Mouse (Mus musculus): ENCODE measurements at regions not wholly inside any gene's neighbourhood (a gene's known extent, or its start where the extent isn't known, plus 50 kb on each side); places are given as distances from the start of the nearest gene placed in this dataset.

DNA sequence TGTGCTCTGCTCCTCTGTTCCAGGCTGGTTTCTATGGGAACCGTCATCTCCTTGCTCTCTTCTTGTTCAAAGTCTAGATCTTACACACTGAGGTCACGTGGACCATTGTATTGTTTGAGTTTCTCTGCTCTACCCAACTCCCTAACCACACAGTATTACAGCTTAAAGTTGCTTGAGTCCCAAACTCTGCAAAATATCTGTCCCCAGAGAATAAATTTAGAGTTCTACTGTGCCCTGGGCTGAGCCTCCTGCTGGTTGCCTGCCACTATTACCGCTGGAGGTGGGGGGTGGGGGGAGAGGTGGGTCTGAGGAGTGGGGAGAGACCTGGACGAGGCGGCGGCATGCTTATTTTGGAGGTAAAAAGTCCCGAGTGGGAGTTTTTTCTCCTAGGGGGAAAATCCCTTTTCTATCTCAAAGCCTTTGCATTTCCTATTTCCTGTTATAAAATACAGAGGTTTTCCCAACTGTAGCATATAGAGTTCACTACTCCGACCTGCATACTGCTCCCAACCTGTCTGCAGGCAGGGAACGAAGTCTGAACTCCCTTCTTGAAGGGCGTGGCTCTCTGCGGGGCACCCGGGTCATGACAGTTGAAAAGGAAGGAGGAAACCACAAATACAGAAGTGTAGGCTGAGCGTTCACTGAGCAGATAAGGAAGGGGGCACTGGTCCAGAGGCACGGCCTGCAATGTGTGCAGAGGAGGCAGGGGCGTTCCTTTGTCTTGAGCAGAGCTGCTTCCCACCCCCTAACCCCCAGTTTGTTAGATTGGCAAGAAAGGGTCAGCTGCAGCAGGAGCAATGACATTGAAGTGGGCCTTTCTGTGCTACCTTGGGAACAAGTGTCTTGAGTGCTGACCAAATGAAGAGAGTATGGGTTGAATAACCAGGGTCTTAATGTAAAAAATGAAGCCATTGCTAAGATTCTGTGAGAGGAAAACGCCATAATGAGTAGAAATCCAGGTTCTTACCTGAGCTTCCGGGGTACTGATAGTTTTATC lies 188.7 kb downstream of the Akap7 start:
- no peak overlapping the region for H3K27ac ChIP-seq
- WGBS, result 39% methylated on average over 17 of the region's 17 CpGs
- ATAC-seq (replicated peaks; ENCODE audit: low FRiP score, low read depth), result no peak

DNA sequence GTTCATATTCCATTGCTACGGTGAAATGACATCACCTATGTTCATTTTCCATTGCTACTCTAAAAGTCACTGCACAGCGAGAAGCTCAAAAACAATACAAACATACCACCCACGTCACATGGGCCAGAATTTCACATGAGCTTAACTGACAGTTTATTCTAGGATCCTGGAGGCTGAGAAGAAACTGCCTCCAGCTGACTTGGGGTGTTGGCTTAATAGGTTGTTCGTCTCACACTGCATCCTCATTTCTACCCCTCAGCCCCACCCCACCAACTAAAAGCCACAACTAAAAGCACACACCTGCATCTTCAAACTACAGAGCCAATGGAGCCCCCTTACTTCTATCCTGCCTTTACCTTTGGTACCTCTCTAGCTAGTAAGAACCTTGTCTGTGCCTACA lies 187.0 kb upstream of the Arg1 start:
- Histone ChIP-seq H3K4me2 (ENCODE audit: low read length) (no peak overlapping the region), H3K36me3 (ENCODE audit: insufficient read depth, low read length) (no peaks in the 10 kb centered on the region), H3K9me3 (replicated peaks; ENCODE audit: low read length) (no peaks in the 10 kb centered on the region), H3K27ac (no peak overlapping the region), H3K4me3 (replicated peaks; ENCODE audit: low read depth, low read length) (no peak overlapping the region), H3K27me3 (ENCODE audit: insufficient read depth, low read length) (no peaks in the 10 kb centered on the region), H3K9ac (ENCODE audit: low read depth, low read length) (no peak overlapping the region), H3K4me1 (replicated peaks; ENCODE audit: insufficient read depth, low read length) (no peaks in the 10 kb centered on the region)
- ATAC-seq (replicated peaks; ENCODE audit: low FRiP score, low read depth) (no peak), DNase-seq (ENCODE audit: low spot score) (no peak)
- 96% methylated on average over 4 of the region's 4 CpGs for WGBS
- TF ChIP-seq CTCF (IDR thresholded peaks at IDR 0.05; ENCODE audit: low read depth), result no peak

More for the DNA sequence above, 188.7 kb downstream of the Akap7 start:
- Histone ChIP-seq H3K27me3 (ENCODE audit: insufficient read depth, low read length) (no peaks in the 10 kb centered on the region), H3K36me3 (ENCODE audit: insufficient read depth, low read length) (no peaks in the 10 kb centered on the region), H3K4me1 (replicated peaks; ENCODE audit: insufficient read depth, low read length) (no peaks in the 10 kb centered on the region), H3K4me2 (ENCODE audit: low read length) (no peak overlapping the region), H3K9me3 (replicated peaks; ENCODE audit: low read length) (no peaks in the 10 kb centered on the region), H3K9ac (ENCODE audit: low read depth, low read length) (no peak overlapping the region), H3K4me3 (replicated peaks; ENCODE audit: low read depth, low read length) (no peak overlapping the region)
- no peak for DNase-seq (ENCODE audit: low spot score)
- no peak for TF ChIP-seq CTCF (IDR thresholded peaks at IDR 0.05; ENCODE audit: low read depth)

DNA sequence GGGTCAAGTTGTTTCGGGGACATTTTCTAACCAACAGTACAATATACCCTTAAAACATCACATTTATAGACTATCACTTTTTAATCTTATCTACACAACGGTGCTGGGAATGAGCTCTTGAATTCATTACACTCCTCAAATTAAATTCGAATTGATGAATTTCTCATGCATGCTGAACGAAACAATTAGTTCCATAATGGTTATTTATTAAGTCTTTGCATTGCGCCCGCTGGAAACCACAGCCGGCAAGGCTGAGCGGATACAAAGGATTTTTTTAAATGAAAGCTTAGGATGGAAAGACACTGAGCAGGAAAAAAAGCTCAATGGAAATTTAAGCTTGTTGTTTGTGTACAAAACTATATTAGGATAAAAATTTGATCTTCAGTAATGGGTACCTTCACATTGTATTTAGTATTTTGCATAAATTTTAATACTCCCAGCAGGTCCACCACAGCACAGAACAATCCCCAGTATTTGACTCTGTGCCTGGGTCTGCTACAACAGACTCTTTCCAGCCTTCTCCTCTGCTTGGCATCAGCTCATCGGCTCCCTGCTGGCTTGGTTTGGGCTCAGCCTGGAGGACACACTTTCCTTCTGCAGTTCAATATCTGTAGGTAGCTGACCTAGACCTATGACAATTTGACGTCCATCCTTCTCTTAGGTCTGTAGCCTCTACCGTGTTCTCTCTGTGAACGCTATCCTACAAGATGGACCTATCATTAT lies 185.3 kb upstream of the Arg1 start:
- Histone ChIP-seq H3K27ac (no peak overlapping the region), H3K4me1 (replicated peaks; ENCODE audit: insufficient read depth, low read length) (no peaks in the 10 kb centered on the region), H3K9ac (ENCODE audit: low read depth, low read length) (no peak overlapping the region), H3K4me2 (ENCODE audit: low read length) (no peak overlapping the region), H3K36me3 (ENCODE audit: insufficient read depth, low read length) (no peaks in the 10 kb centered on the region), H3K4me3 (replicated peaks; ENCODE audit: low read depth, low read length) (no peak overlapping the region), H3K9me3 (replicated peaks; ENCODE audit: low read length) (no peaks in the 10 kb centered on the region), H3K27me3 (ENCODE audit: insufficient read depth, low read length) (no peaks in the 10 kb centered on the region)
- no peak for TF ChIP-seq CTCF (IDR thresholded peaks at IDR 0.05; ENCODE audit: low read depth)
- 66% methylated on average over 12 of the region's 12 CpGs for WGBS
- ATAC-seq (replicated peaks; ENCODE audit: low FRiP score, low read depth), result no peak
- no peak for DNase-seq (ENCODE audit: low spot score)

DNA sequence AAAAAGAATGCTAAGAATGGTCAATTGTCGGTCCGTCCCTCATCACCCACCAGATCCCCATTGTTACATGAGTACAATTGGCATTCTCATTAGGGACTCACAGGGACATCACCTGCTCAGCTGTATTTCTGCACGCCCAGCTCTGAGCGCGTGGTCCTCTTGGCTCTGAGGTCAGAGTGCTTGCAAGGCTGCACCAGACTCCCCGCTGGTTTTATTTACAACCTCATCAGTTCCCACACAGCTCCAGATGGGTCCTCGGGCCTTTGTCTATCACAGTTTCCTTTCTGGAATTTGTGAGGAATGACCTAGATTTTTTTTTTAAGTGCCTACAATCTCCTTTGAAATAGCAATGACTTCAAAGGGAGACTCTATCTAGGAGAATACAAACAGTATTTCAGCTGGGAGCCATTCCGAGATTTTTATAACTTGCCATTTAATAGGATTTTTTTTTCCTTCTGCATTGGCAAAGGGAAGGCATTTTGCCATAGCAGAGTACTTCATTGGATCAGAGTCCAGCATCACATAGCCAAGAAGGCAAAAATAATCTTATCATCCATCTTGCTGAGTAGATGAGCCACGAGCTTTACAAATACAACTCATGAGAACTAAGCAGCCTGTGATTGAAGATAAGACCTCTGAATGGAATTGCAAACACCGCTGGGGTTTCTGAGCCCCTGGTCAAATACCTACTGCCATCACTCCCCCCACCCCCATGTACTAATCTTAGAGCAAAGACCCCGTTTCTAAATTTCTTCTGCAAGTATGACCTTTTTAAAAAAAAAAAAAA lies 184.5 kb upstream of the Arg1 start:
- WGBS, result 12% methylated on average over 11 of the region's 11 CpGs
- ATAC-seq (replicated peaks; ENCODE audit: low FRiP score, low read depth) (no peak), DNase-seq (ENCODE audit: low spot score) (no peak)
- Histone ChIP-seq H3K9me3 (replicated peaks; ENCODE audit: low read length) (no peaks in the 10 kb centered on the region), H3K27ac (no peak overlapping the region), H3K9ac (ENCODE audit: low read depth, low read length) (no peak overlapping the region), H3K27me3 (ENCODE audit: insufficient read depth, low read length) (no peaks in the 10 kb centered on the region), H3K4me1 (replicated peaks; ENCODE audit: insufficient read depth, low read length) (no peaks in the 10 kb centered on the region), H3K4me2 (ENCODE audit: low read length) (no peak overlapping the region), H3K36me3 (ENCODE audit: insufficient read depth, low read length) (no peaks in the 10 kb centered on the region), H3K4me3 (replicated peaks; ENCODE audit: low read depth, low read length) (no peak overlapping the region)
- no peak for TF ChIP-seq CTCF (IDR thresholded peaks at IDR 0.05; ENCODE audit: low read depth)

DNA sequence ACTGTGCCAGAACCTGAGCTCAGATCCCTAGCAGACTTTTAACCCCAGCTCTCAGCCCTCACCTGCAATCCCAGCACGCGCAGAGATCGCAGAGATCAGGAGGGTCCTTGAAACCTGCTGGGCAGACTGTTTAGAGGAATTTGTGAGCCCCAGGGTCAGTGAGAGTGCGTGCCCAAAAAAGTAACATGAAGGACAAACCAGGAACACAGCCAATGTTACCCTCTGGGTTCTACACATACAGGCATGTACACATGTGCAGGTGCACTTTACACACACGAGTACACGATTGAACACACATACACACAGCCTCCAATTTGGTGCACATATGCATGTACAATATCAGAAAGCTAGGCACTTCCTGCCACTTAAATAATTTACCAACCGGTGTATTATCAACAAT lies 183.9 kb upstream of the Arg1 start:
- no peak overlapping the region for H3K4me2 ChIP-seq (ENCODE audit: low read length)
- no peak overlapping the region for H3K4me3 ChIP-seq (replicated peaks; ENCODE audit: low read depth, low read length)
- no peak for ATAC-seq (replicated peaks; ENCODE audit: low FRiP score, low read depth)
- no peak for TF ChIP-seq CTCF (IDR thresholded peaks at IDR 0.05; ENCODE audit: low read depth)
- no peak for DNase-seq (ENCODE audit: low spot score)
- H3K4me1 ChIP-seq (replicated peaks; ENCODE audit: insufficient read depth, low read length), result no peaks in the 10 kb centered on the region
- H3K27ac ChIP-seq, result no peak overlapping the region
- H3K9me3 ChIP-seq (replicated peaks; ENCODE audit: low read length), result no peaks in the 10 kb centered on the region
- H3K27me3 ChIP-seq (ENCODE audit: insufficient read depth, low read length), result no peaks in the 10 kb centered on the region
- 54% methylated on average over 7 of the region's 7 CpGs for WGBS
- no peak overlapping the region for H3K9ac ChIP-seq (ENCODE audit: low read depth, low read length)
- no peaks in the 10 kb centered on the region for H3K36me3 ChIP-seq (ENCODE audit: insufficient read depth, low read length)

DNA sequence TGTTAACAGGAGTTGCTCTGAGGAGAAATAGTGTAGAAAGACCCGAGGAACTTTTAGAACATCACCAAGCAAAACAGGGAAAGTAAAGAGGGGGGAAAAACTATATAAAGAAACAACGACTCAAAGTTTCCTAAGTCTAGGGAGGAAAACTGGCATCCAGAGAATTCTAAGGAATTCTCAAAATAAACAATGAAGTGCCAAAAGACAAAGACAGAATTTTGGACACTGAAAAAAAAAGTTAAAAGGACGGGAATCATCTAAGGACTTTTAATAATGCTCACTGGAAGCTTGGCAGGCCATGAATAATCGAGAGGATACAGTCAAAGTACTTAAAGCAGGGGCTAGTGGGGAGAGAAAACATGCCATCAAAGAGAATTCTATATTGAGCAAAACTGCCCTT lies 170.8 kb upstream of the Arg1 start:
- TF ChIP-seq CTCF (IDR thresholded peaks at IDR 0.05; ENCODE audit: low read depth), result no peak
- no peak overlapping the region for H3K9ac ChIP-seq (ENCODE audit: low read depth, low read length)
- WGBS, result 54% methylated on average over 4 of the region's 4 CpGs
- H3K4me2 ChIP-seq (ENCODE audit: low read length), result no peak overlapping the region
- H3K27ac ChIP-seq, result no peak overlapping the region
- H3K9me3 ChIP-seq (replicated peaks; ENCODE audit: low read length), result no peaks in the 10 kb centered on the region
- H3K4me1 ChIP-seq (replicated peaks; ENCODE audit: insufficient read depth, low read length), result no peaks in the 10 kb centered on the region
- no peak overlapping the region for H3K4me3 ChIP-seq (replicated peaks; ENCODE audit: low read depth, low read length)
- ATAC-seq (replicated peaks; ENCODE audit: low FRiP score, low read depth), result no peak
- H3K27me3 ChIP-seq (ENCODE audit: insufficient read depth, low read length), result no peaks in the 10 kb centered on the region
- H3K36me3 ChIP-seq (ENCODE audit: insufficient read depth, low read length), result no peaks in the 10 kb centered on the region
- DNase-seq (ENCODE audit: low spot score), result no peak

Measured in kidney, postnatal 0 days (tissue).